Mouse (Mus musculus) cerebellum, adult 2 months (tissue): Measurements from ENCODE around the gene Cwc25.

Source experiments
- CTCF ChIP-seq: fragments of 200-500 bp; IDR thresholded peaks from 2 replicates; pipeline ENCODE4 v1.5.1; 2011; ENCODE audit warnings: low read depth, mild to moderate bottlenecking, control low read depth, low read length, moderate library complexity, borderline replicate concordance; ENCODE audit not compliant: insufficient read depth
- POLR2A ChIP-seq: fragments of 200-500 bp; IDR thresholded peaks from 2 replicates; pipeline ENCODE4 v1.6.1; 2011; ENCODE audit warnings: low read length, control low read depth, borderline replicate concordance; ENCODE audit not compliant: insufficient read depth

DNA sequence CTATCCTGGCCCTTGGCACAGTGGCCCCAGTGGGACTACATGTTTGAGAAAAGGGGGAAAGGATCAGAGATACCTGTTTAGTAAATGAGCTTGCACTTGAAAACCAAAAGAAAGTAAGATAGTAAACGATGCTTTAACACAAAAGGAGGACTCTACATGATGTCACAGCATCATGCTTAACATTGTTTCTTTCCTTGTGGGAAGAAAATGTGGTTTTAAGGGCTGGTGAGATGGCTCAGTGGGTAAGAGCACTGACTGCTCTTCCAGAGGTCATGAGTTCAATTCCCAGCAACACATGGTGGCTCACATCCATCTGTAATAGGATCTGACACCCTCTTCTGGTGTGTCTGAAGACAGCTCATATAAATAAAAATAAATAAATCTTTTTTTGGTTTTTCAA, 8.2 kb downstream of the Cwc25 start:
- no peak for TF ChIP-seq POLR2A
- no peak for TF ChIP-seq CTCF
